Mouse (Mus musculus) olfactory bulb, adult 2 months (tissue): Measurements from ENCODE around the gene Xlr4b. TPM values are rescaled to one million over a fixed set of nuclear protein-coding genes. Genes with fewer than 3 reads are reported as not detected.
"Not testable (repeated sequence)": the region's sequence is repeated elsewhere in the genome, so short reads cannot be mapped to it uniquely, and the experiment has no call there.

ENCODE experiments used
- H3K27ac ChIP-seq: fragments of 200-500 bp; 2 replicates; pipeline ENCODE4 v1.5.1; 2012; ENCODE audit warnings: low read depth, low read length; ENCODE audit not compliant: insufficient read depth
- H3K4me1 ChIP-seq: fragments of 200-500 bp; 2 replicates; pipeline ENCODE4 v1.6.1; 2012; ENCODE audit warnings: low read length; ENCODE audit not compliant: control insufficient read depth, insufficient read depth
- H3K4me3 ChIP-seq: fragments of 200-500 bp; 2 replicates; pipeline ENCODE4 v1.5.1; 2012; ENCODE audit warnings: mild to moderate bottlenecking, low read depth, low read length, moderate library complexity; ENCODE audit not compliant: insufficient read depth
- CTCF ChIP-seq: fragments of 200-500 bp; IDR thresholded peaks from 2 replicates; pipeline ENCODE4 v1.5.1; 2012; ENCODE audit warnings: low read depth, mild to moderate bottlenecking, low read length, moderate library complexity; ENCODE audit not compliant: insufficient read depth
- POLR2A ChIP-seq: fragments of 200-500 bp; IDR thresholded peaks from 2 replicates; pipeline ENCODE4 v1.6.1; 2012; ENCODE audit warnings: mild to moderate bottlenecking, low read depth, low read length, moderate library complexity; ENCODE audit not compliant: insufficient read depth
- WGBS: fragments of 180-500 bp; shearing (Covaris S2); methylation state at CpG from one replicate; pipeline ENCODE4 v1.1.7; 2018; 5-methylcytosine and 5-hydroxymethylcytosine counted together
- polyA plus RNA-seq: library from polyadenylated mRNA; stranded (reverse); fragments of >200 nt; gene quantifications from 2 replicates; pipeline ENCODE4 v1.2.4, GENCODE M21; 2012; ENCODE audit warnings: low replicate concordance; ENCODE audit not compliant: missing spikeins, insufficient read depth, insufficient read length

Gene Xlr4b
- polyA plus RNA-seq, result not detected in 2 replicates

DNA sequence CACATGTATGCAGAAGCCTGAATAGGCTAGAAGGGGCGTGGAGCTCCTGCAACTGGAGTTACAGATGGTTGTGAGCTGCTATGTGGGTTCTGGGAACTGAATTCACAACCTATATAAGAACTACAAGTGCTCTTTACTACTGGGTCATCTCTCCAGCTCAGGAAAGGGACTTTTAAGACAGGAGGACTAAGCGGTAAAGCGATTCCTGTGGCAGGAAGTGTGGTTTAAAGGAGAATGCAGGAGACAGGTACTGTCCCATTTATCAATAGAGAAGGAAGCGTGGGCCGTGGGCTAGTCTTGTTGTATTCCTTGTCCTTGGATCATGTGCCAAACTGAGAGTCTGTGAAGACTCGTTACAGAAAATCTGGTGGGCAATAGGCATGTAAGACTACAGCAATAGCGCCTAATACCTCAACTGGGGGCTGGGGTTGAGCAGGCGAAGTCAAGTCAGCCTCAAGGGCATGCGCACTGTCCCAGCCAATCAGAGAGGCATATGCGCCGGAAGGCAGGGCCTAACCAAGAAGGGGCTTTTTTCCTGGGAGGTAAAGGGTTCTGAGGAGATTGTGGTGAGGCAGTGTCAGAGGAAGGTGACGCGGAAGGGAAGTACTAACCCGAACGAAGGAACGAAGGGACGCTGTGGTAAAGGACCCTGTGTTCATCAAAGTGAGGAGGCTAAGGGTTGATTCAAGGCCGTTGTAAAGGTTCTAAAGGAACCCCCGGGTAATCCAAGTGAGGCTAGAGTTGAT, at the start of gene Xlr4b:
TSS of gene Xlr4b (plus strand) at position 515 of the 746 bp plus-strand sequence.
- 85% methylated on average over 18 of the region's 19 CpGs for WGBS

DNA sequence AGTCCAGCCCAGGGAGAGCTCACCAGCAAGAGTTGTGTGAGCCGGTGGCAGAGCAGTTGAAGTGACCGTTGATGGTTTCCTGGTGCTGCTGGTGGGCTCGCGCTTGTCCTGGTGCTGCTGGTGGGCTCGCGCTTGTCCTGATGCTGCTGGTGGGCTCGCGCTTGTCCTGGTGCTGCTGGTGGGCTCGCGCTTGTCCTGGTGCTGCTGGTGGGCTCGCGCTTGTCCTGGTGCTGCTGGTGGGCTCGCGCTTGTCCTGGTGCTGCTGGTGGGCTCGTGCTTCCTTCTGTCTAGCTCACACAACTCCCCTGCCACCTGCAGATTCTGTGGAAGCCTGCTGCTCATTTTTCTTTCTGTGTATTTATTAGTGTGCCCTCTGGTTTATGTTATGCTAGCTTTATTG, 37.2 kb upstream of the Xlr4b start, which contains the start of gene Spin2d:
TSS of gene Spin2d (minus strand) at position 101 of the 400 bp plus-strand sequence.
- 93% methylated on average over 6 of the region's 15 CpGs for WGBS
- H3K27ac ChIP-seq, H3K4me3 ChIP-seq, H3K4me1 ChIP-seq: not testable (repeated sequence)

More for the DNA sequence above, at the start of gene Xlr4b:
- not testable (repeated sequence) for H3K4me1 ChIP-seq, H3K27ac ChIP-seq, H3K4me3 ChIP-seq

DNA sequence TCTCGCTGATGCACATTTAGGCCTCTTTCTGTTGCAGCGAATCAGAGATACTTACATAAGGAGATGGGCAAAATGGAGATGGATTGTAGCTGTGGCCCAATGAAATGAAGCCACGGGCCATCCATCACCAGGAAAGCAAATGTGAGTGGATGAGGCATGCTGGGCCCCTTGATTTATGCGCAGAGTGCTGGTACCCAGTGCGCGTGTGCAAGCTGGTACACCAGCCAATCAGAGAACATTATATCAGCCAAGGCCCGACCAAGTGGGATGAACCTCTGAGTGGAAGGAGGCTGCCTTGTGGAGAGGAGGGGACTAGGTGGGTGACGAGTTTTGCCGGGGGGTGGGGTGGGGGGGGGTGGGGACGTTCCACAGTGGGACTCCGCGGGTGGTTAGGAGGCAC, 22.2 kb upstream of the Xlr4b start, which contains the start of gene Xlr3b:
TSS of gene Xlr3b (plus strand) at position 274 of the 400 bp plus-strand sequence.
- H3K27ac ChIP-seq, H3K4me1 ChIP-seq, H3K4me3 ChIP-seq: not testable (repeated sequence)
- 79% methylated on average over 12 of the region's 12 CpGs for WGBS

DNA sequence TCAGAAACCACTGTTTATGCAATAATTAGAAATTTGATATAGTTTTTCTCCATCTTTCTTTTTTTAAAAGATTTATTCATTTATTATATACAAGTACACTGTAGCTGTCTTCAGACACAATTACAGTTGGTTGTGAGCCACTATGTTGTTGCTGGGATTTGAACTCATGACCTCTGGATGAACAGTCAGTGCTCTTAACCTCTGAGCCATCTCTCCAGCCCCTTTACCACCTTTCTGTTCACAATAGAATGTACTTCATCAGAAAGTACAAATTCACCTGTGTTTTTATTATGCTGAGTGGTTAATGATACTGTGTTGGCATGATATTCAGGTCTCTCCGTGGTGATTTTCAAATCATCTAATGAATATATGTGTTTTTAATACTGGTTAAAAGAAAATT, 11.2 kb downstream of the Xlr4b start:
- Histone ChIP-seq H3K4me1 (0 out of 2 replicates have a peak, but pooled peaks cover 3% of the 10 kb centered on the region), H3K27ac (no peak overlapping the region), H3K4me3 (no peak overlapping the region)
- TF ChIP-seq POLR2A (no peak), CTCF (no peak)
- 66% methylated on average over 1 of the region's 1 CpGs for WGBS

DNA sequence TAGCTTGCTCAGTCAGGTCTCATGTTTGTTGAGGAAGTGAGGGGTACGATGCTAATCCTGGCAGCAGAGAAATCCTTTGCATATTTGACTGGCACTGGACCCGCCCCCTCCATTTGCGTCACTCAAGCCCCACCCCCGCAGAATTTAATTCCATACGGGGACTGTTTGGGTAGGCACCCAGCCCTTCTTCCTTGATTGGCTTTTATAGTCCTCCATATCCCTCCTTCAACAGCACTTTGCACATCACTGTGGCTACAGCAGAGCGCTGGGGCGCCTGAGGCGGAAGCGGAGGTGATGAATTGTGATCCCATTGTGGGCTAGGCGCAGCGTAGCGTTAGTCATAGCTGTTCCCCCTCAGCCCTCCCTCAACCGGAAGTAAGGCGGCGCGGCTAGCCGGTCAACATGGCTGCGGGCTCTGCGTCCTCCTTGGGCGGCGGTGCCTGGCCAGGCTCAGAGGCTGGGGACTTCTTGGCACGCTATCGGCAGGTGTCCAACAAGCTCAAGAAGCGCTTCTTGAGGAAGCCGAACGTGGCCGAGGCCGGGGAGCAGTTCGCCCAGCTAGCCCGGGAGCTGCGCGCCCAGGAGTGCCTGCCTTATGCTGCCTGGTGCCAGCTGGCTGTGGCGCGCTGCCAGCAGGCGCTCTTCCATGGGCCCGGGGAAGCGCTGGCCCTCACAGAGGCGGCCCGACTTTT, 13.9 kb downstream of the Xlr4b start, which contains the start of gene F8a:
TSS of gene F8a (plus strand) at position 378 of the 692 bp plus-strand sequence.
- 0 out of 2 replicates have a peak, but pooled peaks have one; percentile 42 for TF ChIP-seq POLR2A
- no peak for TF ChIP-seq CTCF

DNA sequence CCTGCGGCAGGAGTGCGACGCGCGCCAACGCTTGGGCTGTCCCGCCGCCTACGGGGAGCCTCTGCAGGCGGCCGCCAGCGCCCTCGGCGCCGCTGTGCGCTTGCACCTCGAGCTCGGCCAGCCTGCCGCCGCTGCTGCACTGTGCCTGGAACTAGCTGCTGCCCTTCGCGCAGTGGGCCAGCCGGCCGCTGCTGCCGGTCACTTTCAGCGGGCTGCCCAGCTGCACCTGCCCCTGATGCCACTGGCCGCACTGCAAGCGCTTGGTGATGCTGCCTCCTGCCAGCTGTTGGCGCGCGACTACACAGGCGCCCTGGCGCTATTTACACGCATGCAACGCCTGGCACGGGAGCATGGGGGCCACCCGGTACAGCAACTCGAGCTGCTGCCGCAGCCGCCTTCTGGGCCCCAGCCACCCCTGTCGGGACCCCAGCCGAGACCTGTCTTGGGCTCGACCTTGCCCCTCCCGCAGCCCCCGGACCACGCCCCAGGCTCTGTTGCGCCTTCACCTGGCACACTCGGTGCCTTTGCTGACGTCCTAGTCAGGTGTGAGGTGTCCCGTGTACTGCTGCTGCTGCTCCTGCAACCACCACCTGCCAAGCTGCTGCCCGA, 14.6 kb downstream of the Xlr4b start:
- H3K27ac ChIP-seq, result peak overlapping the region; percentile 98
- TF ChIP-seq CTCF (no peak), POLR2A (no peak)
- H3K4me3 ChIP-seq, result peak overlapping the region; percentile 75
- WGBS, result 21% methylated on average over 51 of the region's 51 CpGs
- H3K4me1 ChIP-seq, result 0 out of 2 replicates have a peak, but pooled peaks cover 3% of the 10 kb centered on the region

More for the DNA sequence above, 13.9 kb downstream of the Xlr4b start, which contains the start of gene F8a:
- Histone ChIP-seq H3K27ac (peak within 1 kb of the TSS; percentile 98), H3K4me3 (peak within 1 kb of the TSS; percentile 75), H3K4me1 (0 out of 2 replicates have a peak, but pooled peaks cover 3% of the 10 kb centered on the region)
- WGBS, result 16% methylated on average over 37 of the region's 39 CpGs

DNA sequence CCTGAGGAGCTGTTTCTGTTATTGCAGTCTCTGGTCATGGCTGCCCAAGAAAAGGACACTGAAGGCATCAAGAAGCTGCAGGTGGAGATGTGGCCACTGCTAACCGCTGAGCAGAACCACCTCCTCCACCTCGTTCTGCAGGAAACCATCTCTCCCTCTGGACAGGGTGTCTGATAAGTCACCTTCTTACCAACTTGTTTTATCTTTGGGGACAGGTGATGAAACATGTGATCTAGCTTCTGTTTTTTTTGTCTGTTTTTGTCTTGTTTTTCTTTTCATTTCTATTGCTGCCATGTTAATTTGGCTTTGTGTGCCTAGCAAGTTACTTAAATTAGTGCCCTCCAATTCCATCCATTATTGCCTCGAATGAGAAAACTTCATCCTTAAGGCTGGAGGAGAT, 15.2 kb downstream of the Xlr4b start:
- 10% methylated on average over 3 of the region's 3 CpGs for WGBS
- no peak for TF ChIP-seq CTCF
- no peak for TF ChIP-seq POLR2A

DNA sequence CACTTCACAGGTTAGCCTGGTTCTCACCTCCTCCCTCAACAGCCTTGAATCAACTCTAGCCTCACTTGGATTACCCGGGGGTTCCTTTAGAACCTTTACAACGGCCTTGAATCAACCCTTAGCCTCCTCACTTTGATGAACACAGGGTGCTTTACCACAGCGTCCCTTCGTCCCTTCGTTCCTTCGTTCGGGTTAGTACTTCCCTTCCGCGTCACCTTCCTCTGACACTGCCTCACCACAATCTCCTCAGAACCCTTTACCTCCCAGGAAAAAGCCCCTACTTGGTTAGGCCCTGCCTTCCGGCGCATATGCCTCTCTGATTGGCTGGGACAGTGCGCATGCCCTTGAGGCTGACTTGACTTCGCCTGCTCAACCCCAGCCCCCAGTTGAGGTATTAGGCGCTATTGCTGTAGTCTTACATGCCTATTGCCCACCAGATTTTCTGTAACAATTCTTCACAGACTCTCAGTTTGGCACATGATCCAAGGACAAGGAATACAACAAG, 28.7 kb downstream of the Xlr4b start, which contains the start of gene Xlr4c:
TSS of gene Xlr4c (minus strand) at position 310 of the 505 bp plus-strand sequence.
- 89% methylated on average over 14 of the region's 14 CpGs for WGBS
- not testable (repeated sequence) for H3K4me3 ChIP-seq, H3K27ac ChIP-seq, H3K4me1 ChIP-seq

More for the DNA sequence above, 15.2 kb downstream of the Xlr4b start:
- Histone ChIP-seq H3K4me3 (peak overlapping the region; percentile 75), H3K27ac (no peak overlapping the region), H3K4me1 (0 out of 2 replicates have a peak, but pooled peaks cover 3% of the 10 kb centered on the region)

DNA sequence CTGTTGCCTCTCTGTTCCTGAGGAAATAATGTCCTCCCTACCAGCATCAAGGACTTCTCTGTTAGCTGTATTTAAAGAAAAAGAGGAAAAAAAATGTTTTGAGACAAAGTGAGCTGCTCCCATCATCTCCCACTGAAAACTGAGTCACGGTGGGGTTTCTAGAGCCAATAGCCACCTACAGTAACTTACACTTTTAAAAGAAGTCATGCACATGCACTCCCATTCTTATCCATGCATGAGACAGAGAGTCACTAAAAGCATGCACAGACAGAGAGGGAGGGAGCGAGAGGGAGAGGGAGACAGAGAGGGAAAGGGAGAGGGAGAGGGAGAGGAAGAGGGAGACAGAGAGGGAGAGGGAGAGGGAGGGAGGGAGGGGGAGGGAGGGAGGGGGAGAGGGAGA, 48.3 kb downstream of the Xlr4b start:
- not testable (repeated sequence) for H3K4me1 ChIP-seq, H3K4me3 ChIP-seq, H3K27ac ChIP-seq
- 50% methylated on average over 1 of the region's 2 CpGs for WGBS

DNA sequence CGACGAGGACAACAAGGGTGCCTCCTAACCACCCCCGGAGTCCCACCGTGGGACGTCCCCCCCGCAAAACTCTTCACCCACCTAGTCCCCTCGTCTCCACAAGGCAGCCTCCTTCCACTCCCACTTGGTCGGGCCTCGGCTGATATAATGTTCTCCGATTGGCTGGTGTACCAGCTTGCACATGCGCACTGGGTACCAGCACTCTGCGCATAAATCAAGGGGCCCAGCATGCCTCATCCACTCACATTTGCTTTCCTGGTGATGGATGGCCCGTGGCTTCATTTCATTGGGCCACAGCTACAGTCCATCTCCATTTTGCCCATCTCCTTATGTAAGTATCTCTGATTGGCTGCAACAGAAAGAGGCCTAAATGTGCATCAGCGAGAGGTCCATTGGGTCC, 51.1 kb downstream of the Xlr4b start, which contains the start of gene Xlr3c:
TSS of gene Xlr3c (minus strand) at position 121 of the 400 bp plus-strand sequence.
- WGBS, result 94% methylated on average over 14 of the region's 14 CpGs
- not testable (repeated sequence) for H3K4me1 ChIP-seq, H3K4me3 ChIP-seq, H3K27ac ChIP-seq
